Mouse (Mus musculus) limb, embryonic 14.5 days (tissue): ENCODE results near the gene Tsc22d1. TPM values are rescaled to one million over a fixed set of nuclear protein-coding genes. Genes with fewer than 3 reads are reported as not detected.

Experiments
- ATAC-seq: fragments of 200-750 bp; cut with Nextera tagmentation; 2 replicates; pipeline ENCODE4 v1.8.0; 2017; ENCODE audit warnings: low read depth, moderate number of reproducible peaks, moderate TSS enrichment; ENCODE audit not compliant: low FRiP score
- DNase-seq: peaks from one replicate; pipeline ENCODE4 v3.0.0-alpha.2; 2015; ENCODE audit warnings: low spot score
- H3K27ac ChIP-seq: fragments of 300-500 bp; sonication (generic); replicated peaks from 2 replicates; pipeline ENCODE4 v1.5.1; 2014; ENCODE audit warnings: low read depth, mild to moderate bottlenecking, low read length, moderate library complexity, mixed read lengths
- H3K27me3 ChIP-seq: fragments of 300-500 bp; sonication (generic); 2 replicates; pipeline ENCODE4 v1.6.1; 2014; ENCODE audit warnings: low read length, mixed read lengths; ENCODE audit not compliant: control insufficient read depth, insufficient read depth
- H3K36me3 ChIP-seq: fragments of 300-500 bp; sonication (generic); 2 replicates; pipeline ENCODE4 v1.6.1; 2014; ENCODE audit warnings: mild to moderate bottlenecking, low read length, moderate library complexity, mixed read lengths; ENCODE audit not compliant: control insufficient read depth, insufficient read depth
- H3K4me1 ChIP-seq: fragments of 300-500 bp; sonication (generic); 2 replicates; pipeline ENCODE4 v1.6.1; 2014; ENCODE audit warnings: antibody characterized with exemption, low read length, mixed read lengths; ENCODE audit not compliant: control insufficient read depth, insufficient read depth
- H3K4me2 ChIP-seq: fragments of 300-500 bp; sonication (generic); replicated peaks from 2 replicates; pipeline ENCODE4 v1.6.1; 2014; ENCODE audit warnings: low read depth, mild to moderate bottlenecking, low read length, moderate library complexity; ENCODE audit not compliant: severe bottlenecking
- H3K4me3 ChIP-seq: fragments of 300-500 bp; sonication (generic); replicated peaks from 2 replicates; pipeline ENCODE4 v1.5.1; 2014; ENCODE audit warnings: low read length
- H3K9ac ChIP-seq: fragments of 300-500 bp; sonication (generic); 2 replicates; pipeline ENCODE4 v1.6.1; 2014; ENCODE audit warnings: mild to moderate bottlenecking, low read depth, low read length, moderate library complexity; ENCODE audit not compliant: severe bottlenecking
- H3K9me3 ChIP-seq: fragments of 300-500 bp; sonication (generic); 2 replicates; pipeline ENCODE4 v1.6.1; 2016; ENCODE audit warnings: low read length; ENCODE audit not compliant: control insufficient read depth
- POLR2A ChIP-seq: fragments of 200-500 bp; IDR thresholded peaks from 2 replicates; pipeline ENCODE4 v1.8.0; 2012; ENCODE audit warnings: inconsistent platforms, mild to moderate bottlenecking, moderate library complexity, borderline replicate concordance; ENCODE audit not compliant: insufficient read depth, insufficient read length; ENCODE audit errors: extremely low read depth
- WGBS: fragments of 180-500 bp; shearing (Covaris S2); extraction: QIAGEN DNeasy Blood & Tissue Kit; methylation state at CpG from one replicate; pipeline ENCODE4 v1.1.7; 2014; 5-methylcytosine and 5-hydroxymethylcytosine counted together
- polyA plus RNA-seq, 2 experiments: library from polyadenylated mRNA; depleted of rRNA in 1 of 2; stranded (reverse) in 1 of 2; unstranded in 1 of 2; fragments of >200 nt; fragmentation: Nextera tagmentation in 1 of 2; extraction: Ambion mirVana in 1 of 2; gene quantifications; 2 replicates each; pipeline versions ENCODE4 v1.2.1 to v1.2.3; 2012 to 2014

Gene Tsc22d1
- polyA plus RNA-seq, 2 experiments: 506 to 686 TPM

DNA sequence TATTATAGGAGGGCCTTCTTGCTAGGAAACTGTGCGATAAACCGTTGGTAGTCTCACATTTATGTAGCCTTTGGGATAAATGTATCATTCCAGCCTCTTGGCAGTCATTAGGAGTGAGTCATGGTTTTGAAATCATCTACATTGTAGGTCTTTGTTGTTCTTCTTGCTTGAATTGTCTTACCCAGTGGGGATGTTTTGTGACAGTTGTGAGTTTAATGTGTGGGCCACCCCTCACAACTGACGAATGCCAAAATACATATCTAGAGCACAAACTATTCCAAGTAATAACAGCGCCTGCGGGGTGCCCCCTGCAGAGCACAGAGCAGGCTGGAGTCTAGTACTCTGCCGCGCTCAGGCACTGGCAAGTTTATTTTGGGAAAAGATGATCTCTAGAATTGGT is 40.4 kb downstream of the Tsc22d1 start:
- Histone ChIP-seq H3K27me3 (no peaks in the 10 kb centered on the region), H3K27ac (no peak overlapping the region), H3K9me3 (no peaks in the 10 kb centered on the region), H3K9ac (no peak overlapping the region), H3K4me3 (no peak overlapping the region), H3K4me2 (no peak overlapping the region), H3K36me3 (peaks cover 9% of the 10 kb centered on the region), H3K4me1 (no peaks in the 10 kb centered on the region)
- ATAC-seq (no peak), DNase-seq (no peak)
- WGBS: 71% methylated on average over 7 of the region's 7 CpGs
- TF ChIP-seq POLR2A: no peak

DNA sequence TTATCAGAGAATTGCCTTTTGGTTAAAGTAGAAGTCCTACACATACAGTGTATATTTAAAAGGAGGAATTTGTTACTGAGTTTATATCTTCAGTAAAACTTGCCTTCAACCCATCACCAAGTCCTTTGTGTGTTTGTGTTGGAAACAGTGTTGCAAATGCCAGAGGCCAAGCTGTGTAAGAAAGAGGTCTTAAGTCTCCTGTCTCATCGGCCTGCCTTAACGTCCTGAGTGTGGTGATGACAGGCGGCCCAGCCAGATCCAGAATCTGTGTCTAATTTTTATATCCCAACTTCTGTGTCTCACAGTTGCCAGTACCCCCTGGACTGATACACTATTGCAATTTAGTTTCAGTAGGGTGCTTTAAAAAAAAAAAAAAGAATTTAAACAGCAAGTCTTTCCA is 42.9 kb downstream of the Tsc22d1 start:
- Histone ChIP-seq H3K9me3 (no peaks in the 10 kb centered on the region), H3K27me3 (no peaks in the 10 kb centered on the region), H3K4me3 (no peak overlapping the region), H3K4me1 (no peaks in the 10 kb centered on the region), H3K4me2 (no peak overlapping the region), H3K36me3 (peaks cover 9% of the 10 kb centered on the region; the same call in 1 of the 2 replicates), H3K9ac (no peak overlapping the region), H3K27ac (no peak overlapping the region)
- ATAC-seq: no peak
- DNase-seq: no peak
- 91% methylated on average over 3 of the region's 3 CpGs for WGBS
- TF ChIP-seq POLR2A: no peak

GRCm38 (mm10) chr14:76460181-76460580 is 45.4 kb downstream of the Tsc22d1 start:
- Histone ChIP-seq H3K27me3 (no peaks in the 10 kb centered on the region), H3K9ac (no peak overlapping the region), H3K9me3 (no peaks in the 10 kb centered on the region), H3K4me2 (no peak overlapping the region), H3K4me3 (no peak overlapping the region), H3K4me1 (peaks cover 11% of the 10 kb centered on the region), H3K27ac (no peak overlapping the region), H3K36me3 (peaks cover 13% of the 10 kb centered on the region; the same call in 1 of the 2 replicates)
- ATAC-seq (0 out of 2 replicates have a peak, but pooled peaks have one; percentile 20), DNase-seq (no peak)
- no peak for TF ChIP-seq POLR2A
- 84% methylated on average over 7 of the region's 7 CpGs for WGBS

- Histone ChIP-seq H3K4me2 (no peak overlapping the region), H3K36me3 (peaks cover 13% of the 10 kb centered on the region; the same call in 1 of the 2 replicates), H3K9me3 (no peaks in the 10 kb centered on the region), H3K4me3 (no peak overlapping the region), H3K4me1 (peaks cover 11% of the 10 kb centered on the region), H3K27me3 (no peaks in the 10 kb centered on the region), H3K27ac (no peak overlapping the region), H3K9ac (no peak overlapping the region)
- 92% methylated on average over 10 of the region's 10 CpGs for WGBS
- DNase-seq (no peak), ATAC-seq (no peak)
- no peak for TF ChIP-seq POLR2A
Observed at GRCm38 (mm10) chr14:76461182-76461775, 46.5 kb downstream of the Tsc22d1 start.

GRCm38 (mm10) chr14:76463414-76464098 is 48.8 kb downstream of the Tsc22d1 start:
- Histone ChIP-seq H3K4me1 (peaks cover 26% of the 10 kb centered on the region), H3K9me3 (no peaks in the 10 kb centered on the region), H3K9ac (no peak overlapping the region), H3K27ac (no peak overlapping the region), H3K36me3 (peaks cover 13% of the 10 kb centered on the region; the same call in 1 of the 2 replicates), H3K4me3 (no peak overlapping the region), H3K4me2 (no peak overlapping the region), H3K27me3 (no peaks in the 10 kb centered on the region)
- no peak for TF ChIP-seq POLR2A
- WGBS: 79% methylated on average over 4 of the region's 4 CpGs
- DNase-seq (no peak), ATAC-seq (no peak)
